Mouse (Mus musculus) heart, postnatal 0 days (tissue): ENCODE measurements around the gene Apbb1.

Experiments
- CTCF ChIP-seq: IDR thresholded peaks from 2 replicates; pipeline ENCODE4 v1.5.1; 2016; ENCODE audit warnings: antibody characterized with exemption, control low read depth, low read depth
- EP300 ChIP-seq: IDR thresholded peaks from 2 replicates; pipeline ENCODE4 v1.6.1; 2016; ENCODE audit warnings: antibody characterized with exemption, low read depth

GRCm38 (mm10) chr7:105580627-105581089, 795 bp downstream of the Apbb1 start:
- TF ChIP-seq EP300 (no peak), CTCF (no peak)
